Mouse (Mus musculus) embryo, embryonic 10 days (tissue): ENCODE measurements around the gene Cdk14.
"Not testable (repeated sequence)": the region's sequence is repeated elsewhere in the genome, so short reads cannot be mapped to it uniquely, and the experiment has no call there.

ENCODE experiments used
- DNase-seq: peaks from one replicate; pipeline ENCODE4 v3.0.0-alpha.2; 2015; ENCODE audit warnings: low spot score

Cdk14 gene

DNA sequence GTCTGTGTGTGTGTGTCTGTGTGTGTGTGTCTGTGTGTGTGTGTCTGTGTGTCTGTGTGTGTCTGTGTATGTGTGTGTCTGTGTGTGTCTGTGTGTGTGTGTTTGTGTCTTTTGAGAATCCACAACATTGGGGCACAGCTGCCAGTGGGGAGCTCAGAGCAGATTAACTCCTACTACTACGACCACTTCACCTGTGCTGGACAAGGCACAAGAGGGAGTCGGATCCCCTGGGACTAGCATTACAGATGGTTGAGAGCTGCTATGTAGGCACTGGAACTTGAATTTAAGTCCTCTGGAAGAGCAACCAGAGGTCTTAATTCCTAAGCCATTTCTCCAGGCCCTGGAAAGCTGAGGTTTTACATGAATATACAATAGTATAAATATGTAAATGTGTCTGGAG, 433.9 kb downstream of the Cdk14 start:
- DNase-seq = no peak

- DNase-seq = no peak
These were observed 440.6 kb downstream of the Cdk14 start for GRCm38 (mm10) chr5:4979551-4979950.

DNA sequence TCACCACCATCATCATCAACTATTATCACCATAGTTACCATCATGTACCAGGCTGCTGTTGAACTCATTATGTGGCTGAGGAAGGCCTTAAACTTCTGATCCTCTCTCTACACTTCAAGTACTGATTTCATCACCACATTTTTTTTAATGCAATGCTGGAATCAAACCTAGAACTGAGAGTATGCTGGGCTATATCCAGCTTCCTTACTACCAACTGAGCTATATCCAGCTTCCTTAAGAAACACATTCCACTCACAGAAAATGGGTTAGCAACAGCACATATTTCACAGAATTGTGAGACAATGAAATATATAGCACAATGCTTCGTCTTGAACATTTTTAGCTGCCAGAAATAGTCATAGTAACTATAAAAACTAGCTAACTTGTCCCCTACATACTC, 446.7 kb downstream of the Cdk14 start:
- no peak for DNase-seq

- peak; percentile 84 for DNase-seq
These were observed 458.0 kb downstream of the Cdk14 start for GRCm38 (mm10) chr5:4962063-4962610.

DNA sequence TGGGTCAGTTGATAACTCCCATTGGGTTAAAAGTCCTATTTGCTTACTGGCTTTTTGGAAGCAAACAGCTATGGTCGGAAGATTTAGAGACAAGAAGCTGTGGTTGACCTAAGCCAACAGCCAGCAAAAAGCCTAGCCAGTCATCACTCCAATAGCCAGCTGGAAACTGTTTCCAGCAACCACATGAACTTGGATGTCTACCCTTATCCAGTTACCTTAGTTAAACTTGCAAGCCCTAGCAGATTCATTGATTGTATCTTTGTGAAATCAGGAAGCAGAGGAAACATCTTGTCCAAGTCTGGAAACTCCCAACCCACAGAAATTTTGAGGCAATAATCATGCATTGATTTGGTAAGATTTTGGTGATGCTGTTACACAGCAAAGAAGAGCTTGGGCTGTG, 458.5 kb downstream of the Cdk14 start:
- no peak for DNase-seq

- peak; percentile 28 for DNase-seq
These were observed 460.7 kb downstream of the Cdk14 start for GRCm38 (mm10) chr5:4959446-4959845.

DNA sequence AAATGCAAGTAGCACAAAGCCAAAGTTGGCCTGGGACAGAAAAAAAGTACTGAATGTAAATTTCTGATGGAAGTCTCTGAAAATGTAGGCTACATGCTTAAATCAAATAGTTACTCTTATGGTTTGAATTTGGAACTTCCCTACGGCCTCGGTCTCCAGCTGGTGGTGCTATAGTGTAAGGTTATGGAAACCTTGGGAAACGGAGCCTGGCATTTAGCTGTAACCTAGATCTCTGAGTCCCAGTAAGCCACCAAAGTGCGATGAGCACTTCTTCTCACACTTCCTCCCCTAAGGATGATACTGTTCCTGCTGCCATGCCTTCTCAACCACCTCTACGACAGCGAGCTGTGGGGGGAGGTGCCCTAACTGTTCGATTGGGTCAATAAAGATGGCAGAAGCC, 464.1 kb downstream of the Cdk14 start:
- peak; percentile 13 for DNase-seq

DNA sequence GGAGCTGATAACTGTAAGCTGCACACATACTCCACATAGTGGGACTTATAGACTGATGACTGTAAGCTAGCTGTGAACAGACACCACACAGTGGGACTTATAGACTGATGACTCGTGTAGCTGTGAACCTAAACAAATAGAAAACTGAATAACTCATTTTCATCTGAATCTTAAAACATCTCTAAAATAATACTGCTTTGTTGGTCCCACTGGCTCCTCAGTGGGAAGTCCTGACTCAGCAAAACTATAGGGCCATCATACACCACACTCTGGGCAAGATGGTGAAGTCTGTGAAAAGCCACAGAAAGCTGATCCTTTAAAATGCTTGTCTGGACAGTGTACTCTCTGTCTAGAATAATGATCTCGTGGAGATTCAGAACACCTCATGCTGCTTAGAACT, 464.7 kb downstream of the Cdk14 start:
- no peak for DNase-seq

DNA sequence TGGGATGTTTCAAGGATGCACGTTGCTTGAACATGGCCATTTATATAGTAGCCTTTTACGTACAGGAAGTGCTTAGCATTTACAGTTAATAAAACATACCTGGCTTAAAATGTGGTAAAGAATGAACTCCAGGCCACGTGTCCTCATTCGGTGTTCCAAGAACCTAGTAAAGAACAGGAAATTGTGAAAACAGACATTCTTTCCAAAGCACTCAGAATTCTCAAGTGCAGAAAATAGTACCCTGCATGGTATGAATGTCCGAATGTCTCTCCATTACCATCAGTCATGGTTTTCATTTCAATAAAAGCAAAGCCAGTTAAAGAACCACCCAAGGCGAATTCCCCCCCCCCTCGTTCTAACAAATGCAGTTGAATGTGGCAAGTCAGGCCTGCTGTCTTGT, 470.7 kb downstream of the Cdk14 start:
- DNase-seq = no peak

DNA sequence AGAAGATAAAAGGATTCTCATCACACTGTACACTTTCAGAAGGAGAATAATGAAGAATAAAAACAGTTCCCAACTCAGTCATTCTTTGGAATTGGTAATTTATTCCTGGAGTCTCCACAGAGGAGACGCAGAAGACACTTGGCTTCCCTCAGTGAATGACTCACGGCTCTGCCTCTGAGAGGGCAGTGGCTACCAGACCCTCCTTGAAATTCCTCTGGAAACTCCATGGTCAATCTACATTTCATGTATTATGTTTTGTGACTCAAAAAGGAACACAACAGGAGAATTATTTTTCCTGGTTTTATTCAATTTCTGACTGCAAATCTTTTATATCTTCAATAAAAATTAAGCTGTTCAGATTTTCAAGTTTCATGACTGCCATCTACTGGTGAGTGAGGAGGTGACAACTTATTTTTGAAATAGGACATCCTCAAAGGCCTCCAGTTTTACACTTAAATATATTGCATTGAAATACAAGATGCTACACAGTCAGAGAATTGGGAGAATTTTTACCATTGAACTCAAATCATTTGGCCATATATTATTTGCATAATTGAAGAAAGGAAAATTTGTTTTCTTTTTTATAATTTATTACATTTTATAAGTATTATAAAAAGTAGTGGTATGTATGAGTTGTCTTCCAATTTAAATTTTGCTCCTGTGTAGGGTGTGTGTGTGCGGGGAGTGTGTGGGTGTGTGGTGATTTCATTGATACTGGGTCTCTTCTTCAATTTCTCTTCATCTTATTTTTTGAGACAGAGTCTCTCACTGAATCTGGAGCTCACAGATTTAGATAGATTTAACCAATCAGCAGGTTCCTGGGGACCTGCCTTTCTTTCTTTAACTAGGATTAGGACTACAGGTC, 471.8 kb downstream of the Cdk14 start:
- DNase-seq = peak; percentile 41

- no peak for DNase-seq
These were observed 485.0 kb downstream of the Cdk14 start for GRCm38 (mm10) chr5:4935131-4935530.

DNA sequence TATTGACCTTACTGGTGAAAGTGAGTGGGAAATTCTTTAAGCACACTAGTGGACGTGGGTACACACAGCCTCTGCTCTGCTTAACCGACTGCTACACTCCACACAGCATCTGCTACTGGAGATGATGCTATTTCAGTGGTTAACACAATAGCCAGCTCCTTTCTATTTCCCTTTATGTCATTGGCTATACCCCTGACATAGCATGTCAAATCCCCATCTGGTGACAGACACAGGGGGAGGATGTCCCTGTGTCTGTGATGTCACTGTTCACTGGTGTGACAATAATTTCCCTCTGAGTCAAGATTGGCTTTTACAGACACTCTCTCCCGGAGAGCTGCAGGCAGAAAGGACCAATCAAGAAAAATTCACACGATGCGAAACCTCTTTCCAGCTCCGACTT, 485.6 kb downstream of the Cdk14 start:
- no peak for DNase-seq

- no peak for DNase-seq
These were observed 488.5 kb downstream of the Cdk14 start for GRCm38 (mm10) chr5:4931539-4932143.

DNA sequence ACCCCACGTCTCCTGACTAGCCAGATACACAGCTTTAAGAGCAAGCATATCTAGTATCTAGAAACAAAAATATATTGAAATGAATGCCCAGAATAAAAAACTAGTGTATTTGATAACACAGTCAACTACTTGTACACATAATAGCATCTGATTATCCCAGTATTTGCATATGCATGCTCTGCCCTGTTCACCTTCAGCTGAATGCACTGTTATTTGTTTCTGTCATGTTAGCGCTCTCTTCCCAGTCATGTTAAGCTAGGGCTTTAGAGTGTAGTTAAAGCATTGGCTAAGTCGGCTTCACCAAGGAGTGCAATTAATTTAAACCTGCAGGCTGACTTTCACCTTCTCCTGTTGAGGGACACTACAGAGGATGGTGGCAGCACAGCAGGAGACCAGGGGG, 490.5 kb downstream of the Cdk14 start:
- DNase-seq = no peak

GRCm38 (mm10) chr5:4924866-4925265, 495.2 kb downstream of the Cdk14 start:
- no peak for DNase-seq

DNA sequence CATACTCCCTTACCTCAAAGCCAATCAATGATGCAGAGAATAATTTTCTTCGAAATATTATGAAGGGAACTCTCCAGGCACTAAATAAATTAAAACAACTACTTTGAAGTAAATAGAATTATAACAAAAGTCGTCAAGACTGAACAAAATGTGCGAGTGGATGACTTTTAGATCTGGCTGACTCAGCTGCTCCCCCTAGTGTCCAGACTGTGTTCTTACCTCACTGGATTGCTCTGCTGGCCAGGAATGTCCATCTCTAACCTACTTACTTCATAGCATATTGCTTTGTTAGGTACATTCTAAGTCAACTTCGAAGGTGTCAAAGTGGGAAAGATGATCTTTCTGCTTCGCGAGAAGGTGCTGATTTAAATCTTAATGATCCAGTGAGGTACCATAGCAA, 501.7 kb downstream of the Cdk14 start:
- peak; percentile 83 for DNase-seq

GRCm38 (mm10) chr5:4917743-4918142, 502.4 kb downstream of the Cdk14 start:
- DNase-seq = no peak

GRCm38 (mm10) chr5:4917274-4917673, 502.8 kb downstream of the Cdk14 start:
- no peak for DNase-seq

DNA sequence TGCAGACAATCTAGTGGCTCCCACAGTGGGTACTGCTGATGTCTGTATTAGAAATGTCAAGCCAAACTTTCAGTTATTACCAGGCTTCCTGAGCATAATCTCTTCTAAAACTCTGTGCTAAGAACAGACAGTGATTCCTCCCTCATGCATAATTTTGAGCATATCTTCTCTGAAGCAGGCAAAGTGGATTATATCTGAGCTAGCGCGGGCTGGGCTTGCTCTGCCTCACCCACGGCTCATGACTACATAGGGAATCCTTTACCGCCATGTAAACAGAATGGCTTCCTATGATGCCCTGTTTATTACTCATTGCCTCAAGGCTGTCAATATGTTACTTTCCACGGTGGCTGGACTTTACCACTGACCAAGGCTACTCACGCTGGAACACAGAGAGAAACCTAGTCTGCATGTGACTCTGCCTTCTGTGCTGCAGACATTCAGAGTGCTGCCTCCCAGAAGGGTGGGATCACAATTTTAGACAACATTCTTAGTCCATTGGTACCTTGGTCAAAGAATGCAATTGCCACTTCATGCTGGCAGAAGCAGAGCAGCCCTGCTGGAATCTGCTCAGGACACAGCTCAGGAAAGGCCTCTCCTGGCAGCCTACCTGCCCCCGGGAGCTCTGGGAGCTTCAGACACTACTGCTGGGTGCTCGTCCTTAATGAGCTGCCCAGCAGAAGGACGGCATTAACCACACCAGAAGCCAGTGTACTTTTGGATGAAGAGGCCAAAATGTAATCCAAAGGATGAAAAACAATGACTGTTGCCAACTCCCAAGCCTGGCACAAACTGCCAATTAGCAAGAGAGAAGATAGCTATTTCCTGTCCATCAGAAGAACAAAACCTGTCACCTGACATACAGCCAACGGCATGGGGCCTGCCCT, 503.5 kb downstream of the Cdk14 start:
- no peak for DNase-seq

DNA sequence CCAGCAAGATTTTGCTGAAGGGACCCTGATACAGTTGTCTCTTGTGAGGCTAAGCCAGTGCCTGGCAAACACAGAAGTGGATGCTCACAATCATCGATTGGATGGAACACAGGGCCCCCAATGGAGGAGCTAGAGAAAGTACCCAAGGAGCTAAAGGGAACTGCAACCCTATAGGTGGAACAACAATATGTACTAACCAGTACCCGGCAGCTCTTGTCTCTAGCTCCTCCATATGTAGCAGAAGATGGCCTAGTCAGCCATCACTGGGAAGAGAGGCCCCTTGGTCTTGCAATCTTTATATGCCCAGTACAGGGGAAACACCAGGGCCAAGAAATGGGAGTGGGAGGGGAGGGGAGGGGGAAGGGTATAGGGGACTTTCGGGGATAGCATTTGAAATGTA, 515.2 kb downstream of the Cdk14 start:
- DNase-seq = not testable (repeated sequence)

DNA sequence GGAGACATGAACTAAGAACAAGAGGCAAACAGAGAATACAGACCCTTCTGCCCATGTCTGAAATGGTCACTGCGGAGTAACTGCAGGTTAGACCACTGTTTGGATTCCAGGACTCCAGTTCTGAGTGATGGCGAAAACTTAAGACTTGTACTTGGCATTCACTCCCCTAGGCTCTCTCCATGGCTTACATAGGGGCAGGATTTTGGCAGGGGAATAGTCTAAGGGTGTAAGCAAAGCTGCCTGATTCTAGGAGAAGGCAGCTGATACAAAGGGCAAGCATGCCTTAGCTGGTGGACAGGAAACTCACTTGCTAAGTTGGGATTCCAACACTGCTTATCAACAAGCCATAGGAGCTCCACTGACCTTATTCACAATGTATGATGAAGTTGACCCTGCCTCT, 521.9 kb downstream of the Cdk14 start:
- no peak for DNase-seq

DNA sequence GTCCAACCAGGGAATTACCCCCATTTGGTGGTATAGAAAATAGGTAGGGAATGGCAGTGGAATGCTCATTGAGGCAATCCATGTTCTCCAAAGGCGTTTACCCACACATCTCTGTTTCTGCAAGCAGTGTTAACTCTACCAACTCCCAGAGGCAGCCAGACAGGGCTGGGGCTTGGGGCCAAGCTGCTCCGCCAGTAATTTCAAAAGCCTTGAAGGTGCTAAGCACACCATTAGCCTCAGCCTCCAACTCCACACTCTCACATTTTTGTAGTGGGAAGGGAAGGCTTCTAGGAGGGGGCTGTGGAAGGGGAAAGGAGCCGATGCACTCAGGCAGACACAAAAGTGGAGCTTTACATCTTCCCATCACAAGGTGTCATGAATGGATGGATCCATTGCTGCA, 525.1 kb downstream of the Cdk14 start:
- no peak for DNase-seq

GRCm38 (mm10) chr5:4893852-4894207, 526.3 kb downstream of the Cdk14 start:
- DNase-seq = no peak
